Mouse (Mus musculus) intestine, embryonic 15.5 days (tissue): ENCODE data around the gene Wipi2. TPM values are rescaled to one million over a fixed set of nuclear protein-coding genes. Genes with fewer than 3 reads are reported as not detected.
A peak's percentile ranks its signal among the peaks of the same experiment; 100 is the strongest.

ENCODE experiments used
- ATAC-seq: fragments of 200-750 bp; cut with Nextera tagmentation; 2 replicates; pipeline ENCODE4 v1.8.0; 2017; ENCODE audit warnings: moderate TSS enrichment, moderate library complexity
- H3K27ac ChIP-seq: fragments of 300-500 bp; sonication (generic); 2 replicates; pipeline ENCODE4 v1.5.1; 2015; ENCODE audit warnings: mild to moderate bottlenecking, inconsistent platforms
- H3K27me3 ChIP-seq: fragments of 300-500 bp; sonication (generic); replicated peaks from 2 replicates; pipeline ENCODE4 v1.6.1; 2015; ENCODE audit warnings: inconsistent platforms
- H3K36me3 ChIP-seq: fragments of 300-500 bp; sonication (generic); 2 replicates; pipeline ENCODE4 v1.6.1; 2015; ENCODE audit warnings: inconsistent platforms
- H3K4me1 ChIP-seq: fragments of 300-500 bp; sonication (generic); replicated peaks from 2 replicates; pipeline ENCODE4 v1.6.1; 2015; ENCODE audit warnings: inconsistent platforms
- H3K4me2 ChIP-seq: fragments of 300-500 bp; sonication (generic); replicated peaks from 2 replicates; pipeline ENCODE4 v1.6.1; 2015; ENCODE audit warnings: mild to moderate bottlenecking, inconsistent platforms
- H3K4me3 ChIP-seq: fragments of 300-500 bp; sonication (generic); replicated peaks from 2 replicates; pipeline ENCODE4 v1.5.1; 2015; ENCODE audit warnings: inconsistent platforms
- H3K9ac ChIP-seq: fragments of 300-500 bp; sonication (generic); 2 replicates; pipeline ENCODE4 v1.6.1; 2015; ENCODE audit warnings: inconsistent platforms
- H3K9me3 ChIP-seq: fragments of 300-500 bp; sonication (generic); 2 replicates; pipeline ENCODE4 v1.6.1; 2016; ENCODE audit warnings: inconsistent platforms
- WGBS: fragments of 180-500 bp; shearing (Covaris S2); methylation state at CpG from one replicate; pipeline ENCODE4 v1.1.7; 2015; 5-methylcytosine and 5-hydroxymethylcytosine counted together
- polyA plus RNA-seq: library from polyadenylated mRNA; unstranded; fragments of >200 nt; fragmentation: Nextera tagmentation; extraction: Ambion mirVana; gene quantifications from 2 replicates; pipeline ENCODE4 v1.2.1, GENCODE M21; 2015

The Wipi2 gene
- polyA plus RNA-seq, 1 experiment from 2014 or later, result 37.8 TPM

DNA sequence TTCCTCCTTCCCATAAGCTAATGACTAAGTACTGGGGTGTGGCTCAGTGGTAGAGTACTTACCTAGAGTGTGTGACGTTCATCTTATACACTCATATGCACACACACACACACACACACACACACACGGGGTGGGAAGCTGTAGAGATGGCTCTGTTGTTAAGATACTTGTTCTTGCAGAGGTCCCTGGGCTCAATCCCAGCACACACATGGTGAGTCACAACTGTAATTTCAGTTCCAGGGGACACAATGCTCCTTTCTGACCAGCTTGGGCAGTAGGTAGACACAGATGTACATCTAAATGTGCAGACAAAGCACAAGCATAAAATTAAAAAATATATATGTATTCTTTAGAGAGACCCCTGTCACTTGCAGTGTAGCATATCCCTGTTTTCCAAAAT lies 70.2 kb downstream of the Wipi2 start:
- no peak for ATAC-seq
- no peaks in the 10 kb centered on the region for H3K36me3 ChIP-seq
- no peaks in the 10 kb centered on the region for H3K9me3 ChIP-seq
- H3K9ac ChIP-seq, result no peak overlapping the region
- peaks cover 12% of the 10 kb centered on the region for H3K4me1 ChIP-seq
- H3K27ac ChIP-seq, result no peak overlapping the region
- 49% methylated on average over 2 of the region's 2 CpGs for WGBS
- no peak overlapping the region for H3K4me2 ChIP-seq
- H3K4me3 ChIP-seq, result no peak overlapping the region
- peaks cover 6% of the 10 kb centered on the region for H3K27me3 ChIP-seq

DNA sequence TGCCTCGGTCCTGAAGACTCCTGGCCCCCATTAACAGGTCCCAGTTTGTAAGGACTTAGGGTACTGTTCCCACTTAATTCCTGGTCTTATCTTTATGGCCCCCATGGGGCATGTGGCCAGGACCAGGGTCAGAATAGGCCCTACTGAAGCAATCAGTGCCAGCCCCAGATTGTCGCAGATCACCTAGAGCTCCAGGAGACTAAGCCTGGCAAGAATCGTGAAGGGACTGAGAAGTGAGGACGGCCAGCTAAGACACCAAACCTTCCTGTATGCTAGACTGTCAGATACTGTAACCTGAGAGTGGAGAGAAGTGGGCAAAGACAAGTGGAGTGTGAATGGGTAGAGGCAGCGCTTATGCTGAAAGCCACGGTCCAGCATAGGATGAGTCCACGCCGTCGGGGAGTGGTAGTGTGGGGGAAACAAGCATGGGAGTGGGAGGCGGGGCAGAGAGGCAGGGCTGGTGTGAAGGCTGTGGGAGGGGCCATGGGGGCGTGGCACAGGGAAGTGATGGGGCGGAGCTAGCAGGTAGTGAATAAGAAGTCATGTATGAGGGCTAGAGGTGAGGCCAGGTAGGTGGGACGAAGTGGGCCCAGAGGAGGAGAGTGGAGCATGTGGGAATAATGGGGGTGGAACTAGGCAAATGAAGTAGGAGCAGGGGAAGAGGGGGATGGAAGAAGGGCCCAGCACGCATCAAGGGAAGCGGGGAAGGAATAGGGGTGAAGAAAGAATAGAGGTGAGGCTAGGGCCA lies 73.5 kb downstream of the Wipi2 start:
- Histone ChIP-seq H3K4me2 (peak overlapping the region; percentile 100), H3K9me3 (no peaks in the 10 kb centered on the region), H3K9ac (no peak overlapping the region), H3K4me1 (peaks cover 13% of the 10 kb centered on the region), H3K27me3 (peaks cover 10% of the 10 kb centered on the region), H3K36me3 (no peaks in the 10 kb centered on the region), H3K27ac (no peak overlapping the region), H3K4me3 (peak overlapping the region; percentile 62)
- 9% methylated on average over 15 of the region's 15 CpGs for WGBS
- ATAC-seq, result peak; percentile 69

DNA sequence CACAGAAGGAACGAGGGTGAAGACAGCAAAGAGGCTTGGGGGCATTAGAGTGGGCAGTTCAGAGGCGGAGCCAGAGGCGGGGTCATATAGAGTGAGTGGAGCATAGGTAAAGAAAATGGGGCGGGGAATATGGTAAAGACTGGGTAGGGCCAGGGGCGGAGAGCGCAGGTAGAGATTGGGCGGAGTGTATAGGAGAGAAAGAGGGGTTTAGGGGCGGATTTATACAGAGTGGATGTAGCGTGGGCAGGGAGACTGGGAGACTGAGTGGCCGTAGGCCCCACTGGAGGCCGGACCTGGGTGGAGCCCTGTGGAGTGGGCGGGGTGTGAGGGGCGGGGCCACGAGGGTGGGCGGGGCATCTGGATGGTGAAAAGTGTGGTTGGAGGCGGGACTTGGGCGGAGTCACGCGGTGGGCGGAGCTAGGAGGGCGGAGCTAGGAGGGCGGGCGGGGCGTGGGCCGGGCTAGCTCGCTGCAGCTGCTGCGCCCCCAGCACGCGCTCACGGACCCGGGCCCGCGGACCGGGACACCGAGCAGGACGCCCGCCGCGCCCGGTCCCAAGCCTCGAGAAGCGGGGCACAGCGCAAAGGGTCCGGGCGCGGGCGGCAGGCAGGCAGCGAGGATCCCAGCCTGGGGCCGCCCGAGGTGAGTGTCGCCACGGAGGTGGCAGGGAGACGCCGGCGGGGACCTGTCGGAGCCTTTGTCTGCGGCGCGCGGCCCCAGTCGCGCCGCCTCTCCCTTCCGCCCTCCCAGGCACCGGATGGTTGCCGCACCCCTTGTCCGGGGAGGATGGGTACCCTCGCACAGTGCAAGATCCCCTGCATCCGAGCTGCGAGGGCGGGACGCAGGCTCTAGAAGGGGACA lies 74.4 kb downstream of the Wipi2 start:
- peak overlapping the region; percentile 60 for H3K9ac ChIP-seq
- H3K36me3 ChIP-seq, result no peaks in the 10 kb centered on the region
- peak; percentile 91 for ATAC-seq
- peak overlapping the region; percentile 100 for H3K4me2 ChIP-seq
- no peaks in the 10 kb centered on the region for H3K9me3 ChIP-seq
- WGBS, result under 1% methylated on average over 71 of the region's 72 CpGs
- peaks cover 13% of the 10 kb centered on the region for H3K4me1 ChIP-seq
- H3K4me3 ChIP-seq, result peak overlapping the region; percentile 62
- H3K27ac ChIP-seq, result no peak overlapping the region
- H3K27me3 ChIP-seq, result peaks cover 10% of the 10 kb centered on the region

DNA sequence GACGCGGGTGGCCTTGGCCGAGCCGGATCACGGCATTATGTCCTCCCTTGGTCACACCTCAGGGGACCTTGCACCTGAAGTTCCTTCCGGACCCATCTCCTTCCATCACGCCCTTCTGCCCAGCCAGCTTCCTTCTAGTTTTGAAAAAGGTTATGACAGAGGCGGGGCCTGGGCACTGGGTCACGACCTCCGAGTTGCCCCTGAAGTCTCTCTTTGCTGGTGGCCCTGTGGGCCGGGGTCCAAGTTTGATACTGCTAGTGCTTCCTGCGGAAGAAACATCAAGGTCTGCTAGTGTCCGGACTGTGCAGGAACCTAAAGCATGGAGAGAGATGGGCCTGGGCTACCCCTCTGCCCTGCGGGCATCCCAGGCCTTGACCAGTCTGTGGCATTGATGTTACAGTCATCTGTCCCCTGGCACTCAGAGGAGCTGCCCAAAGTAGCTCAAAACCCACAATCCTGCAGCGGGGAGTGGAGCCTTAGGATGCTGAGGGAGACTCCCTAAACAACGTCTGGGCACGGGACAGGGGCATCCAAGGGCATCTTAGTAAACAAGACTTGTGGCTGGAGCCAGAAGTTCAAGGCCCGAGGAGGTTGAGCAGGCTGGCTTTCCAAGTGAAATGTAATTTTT lies 75.1 kb downstream of the Wipi2 start:
- Histone ChIP-seq H3K36me3 (no peaks in the 10 kb centered on the region), H3K4me2 (peak overlapping the region; percentile 100), H3K27me3 (peaks cover 10% of the 10 kb centered on the region), H3K9ac (peak overlapping the region; percentile 60), H3K9me3 (no peaks in the 10 kb centered on the region), H3K4me3 (peak overlapping the region; percentile 62), H3K27ac (no peak overlapping the region), H3K4me1 (peaks cover 13% of the 10 kb centered on the region)
- 20% methylated on average over 18 of the region's 18 CpGs for WGBS
- peak; percentile 5; the same call in 1 of the 2 replicates for ATAC-seq

DNA sequence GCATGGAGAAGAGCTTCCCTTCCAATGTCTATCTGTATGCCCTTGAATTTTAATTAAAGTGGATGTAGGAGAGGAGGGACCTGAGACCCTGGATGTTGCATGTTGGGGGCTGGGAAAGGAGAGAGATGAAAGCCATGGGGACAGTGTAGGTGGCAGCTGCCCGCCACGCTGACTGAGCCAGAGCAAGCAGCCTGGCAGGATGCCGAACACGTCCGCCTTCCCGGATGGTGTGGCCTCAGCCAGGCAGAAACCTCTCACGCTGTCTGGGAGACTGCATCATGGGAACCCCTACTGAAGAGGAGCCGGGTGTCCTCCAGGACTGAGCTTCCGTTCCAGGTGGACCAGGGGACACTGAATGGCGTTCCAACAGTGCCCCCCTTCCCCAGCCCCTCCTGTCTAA lies 76.1 kb downstream of the Wipi2 start:
- no peak for ATAC-seq
- H3K4me1 ChIP-seq, result peaks cover 13% of the 10 kb centered on the region
- no peak overlapping the region for H3K4me3 ChIP-seq
- WGBS, result 88% methylated on average over 10 of the region's 10 CpGs
- H3K4me2 ChIP-seq, result no peak overlapping the region
- H3K9ac ChIP-seq, result no peak overlapping the region
- no peaks in the 10 kb centered on the region for H3K9me3 ChIP-seq
- H3K36me3 ChIP-seq, result no peaks in the 10 kb centered on the region
- H3K27ac ChIP-seq, result no peak overlapping the region
- peaks cover 10% of the 10 kb centered on the region for H3K27me3 ChIP-seq

DNA sequence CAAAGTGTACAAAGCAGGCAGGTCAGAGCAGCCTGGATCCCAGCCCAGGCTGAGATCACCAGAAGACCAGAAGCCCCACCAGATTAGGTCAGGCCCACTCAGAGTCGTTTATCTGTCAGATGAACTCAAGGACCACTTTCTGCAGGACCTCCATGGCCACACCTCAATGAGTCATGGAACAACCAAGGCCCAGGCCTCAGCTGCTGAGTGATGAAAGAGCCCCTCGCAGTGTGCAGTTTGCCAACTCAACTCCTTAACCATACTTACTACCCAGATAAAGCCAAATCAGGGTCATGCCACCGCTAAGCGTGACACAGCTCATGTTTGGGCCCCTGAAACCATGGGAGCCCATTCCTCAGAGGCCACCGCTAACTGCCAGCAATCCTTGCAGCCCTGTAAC lies 80.2 kb downstream of the Wipi2 start:
- Histone ChIP-seq H3K27me3 (0 out of 2 replicates have a peak, but pooled peaks cover 4% of the 10 kb centered on the region), H3K4me2 (no peak overlapping the region), H3K9ac (no peak overlapping the region), H3K9me3 (no peaks in the 10 kb centered on the region), H3K36me3 (no peaks in the 10 kb centered on the region), H3K4me3 (no peak overlapping the region), H3K27ac (no peak overlapping the region), H3K4me1 (peaks cover under 1% of the 10 kb centered on the region; the same call in 1 of the 2 replicates)
- ATAC-seq, result no peak
- WGBS, result 84% methylated on average over 5 of the region's 5 CpGs

DNA sequence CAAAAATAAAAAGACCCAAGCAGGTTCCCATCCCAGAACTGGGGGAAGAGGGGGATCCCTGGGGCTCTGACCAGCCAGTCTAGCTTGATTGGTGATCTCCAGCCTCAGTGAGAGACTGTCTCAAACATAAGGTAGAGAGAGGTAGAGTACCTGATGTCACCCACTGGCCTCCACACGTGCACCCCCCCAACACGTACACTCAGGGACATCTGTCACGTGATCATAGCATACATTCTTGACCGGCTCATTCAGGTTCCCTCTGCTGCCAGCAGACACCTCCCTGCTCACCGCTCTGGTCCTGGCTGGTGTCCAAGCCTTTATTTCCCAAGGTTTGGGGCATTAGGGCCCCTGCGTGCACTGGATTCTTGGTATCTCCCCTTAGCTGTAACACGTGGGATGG lies 81.9 kb downstream of the Wipi2 start:
- 77% methylated on average over 7 of the region's 7 CpGs for WGBS
- H3K9me3 ChIP-seq, result no peaks in the 10 kb centered on the region
- ATAC-seq, result no peak
- H3K27ac ChIP-seq, result no peak overlapping the region
- no peak overlapping the region for H3K4me2 ChIP-seq
- no peak overlapping the region for H3K9ac ChIP-seq
- no peak overlapping the region for H3K4me3 ChIP-seq
- no peaks in the 10 kb centered on the region for H3K27me3 ChIP-seq
- H3K4me1 ChIP-seq, result no peaks in the 10 kb centered on the region
- no peaks in the 10 kb centered on the region for H3K36me3 ChIP-seq

DNA sequence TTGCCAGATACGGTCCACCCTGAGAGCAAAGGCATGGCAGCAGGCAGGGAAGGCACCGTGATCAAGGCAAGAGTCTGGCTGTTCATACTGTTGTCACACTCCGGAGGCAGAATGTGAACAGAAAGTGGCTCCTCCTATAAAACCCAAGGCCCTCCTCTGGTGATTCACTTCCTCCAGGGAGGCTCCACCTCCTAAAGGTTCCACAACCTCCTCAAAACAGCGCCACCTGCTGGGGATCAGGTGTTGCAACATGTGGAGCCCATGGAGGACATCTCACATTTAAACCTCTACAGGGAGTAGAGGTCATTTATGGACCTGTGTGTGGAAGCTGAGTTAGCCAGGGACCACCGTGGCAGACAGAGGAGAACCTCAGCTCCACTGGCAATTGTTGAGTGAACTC lies 84.9 kb downstream of the Wipi2 start:
- Histone ChIP-seq H3K9ac (no peak overlapping the region), H3K27ac (no peak overlapping the region), H3K9me3 (no peaks in the 10 kb centered on the region), H3K4me3 (no peak overlapping the region), H3K4me1 (no peaks in the 10 kb centered on the region), H3K27me3 (no peaks in the 10 kb centered on the region), H3K36me3 (no peaks in the 10 kb centered on the region), H3K4me2 (no peak overlapping the region)
- ATAC-seq, result no peak
- 84% methylated on average over 5 of the region's 5 CpGs for WGBS

DNA sequence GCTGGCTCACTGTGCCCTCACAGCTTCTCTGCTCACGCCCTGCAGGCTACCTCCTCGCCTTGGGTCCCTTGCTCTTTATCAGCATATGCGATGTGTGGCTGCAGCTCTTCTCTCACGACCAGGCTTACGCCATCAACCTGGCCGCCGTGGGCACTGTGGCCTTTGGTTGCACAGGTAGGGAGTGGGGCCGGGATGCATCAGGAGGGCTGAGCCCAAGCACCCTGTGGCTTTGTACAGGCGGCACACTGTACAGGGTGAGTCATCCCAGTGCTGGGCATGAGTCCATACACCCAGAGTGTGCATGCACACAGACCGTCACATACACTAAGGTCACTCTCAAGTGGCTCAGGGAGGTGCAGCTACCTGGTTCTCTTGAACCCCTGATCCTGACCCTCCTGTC lies 86.5 kb downstream of the Wipi2 start:
- Histone ChIP-seq H3K9ac (no peak overlapping the region), H3K27ac (no peak overlapping the region), H3K27me3 (no peaks in the 10 kb centered on the region), H3K4me3 (no peak overlapping the region), H3K4me2 (no peak overlapping the region), H3K4me1 (no peaks in the 10 kb centered on the region), H3K9me3 (no peaks in the 10 kb centered on the region), H3K36me3 (no peaks in the 10 kb centered on the region)
- 87% methylated on average over 10 of the region's 10 CpGs for WGBS
- ATAC-seq, result no peak

DNA sequence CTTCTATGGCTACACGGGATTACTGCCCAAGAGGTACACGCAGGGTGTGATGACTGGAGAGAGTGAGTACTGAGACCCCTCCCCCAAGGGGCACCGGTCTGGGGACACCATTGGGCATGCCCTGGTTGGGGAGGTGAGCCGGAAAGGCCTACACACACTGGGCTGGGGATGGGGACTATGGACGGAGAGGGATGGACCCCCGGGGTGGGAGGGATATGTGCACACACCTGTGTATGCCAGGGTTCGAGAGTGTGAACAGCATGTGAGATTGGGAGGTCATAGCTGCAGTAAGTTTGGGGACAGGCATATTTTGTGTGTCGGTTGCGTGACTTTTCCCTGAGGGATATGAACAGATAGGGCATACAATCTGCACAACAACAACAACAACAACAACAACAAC lies 87.6 kb downstream of the Wipi2 start:
- WGBS, result 80% methylated on average over 9 of the region's 9 CpGs
- H3K27me3 ChIP-seq, result no peaks in the 10 kb centered on the region
- H3K4me1 ChIP-seq, result no peaks in the 10 kb centered on the region
- H3K9me3 ChIP-seq, result no peaks in the 10 kb centered on the region
- ATAC-seq, result no peak
- H3K36me3 ChIP-seq, result no peaks in the 10 kb centered on the region
- no peak overlapping the region for H3K9ac ChIP-seq
- H3K4me2 ChIP-seq, result no peak overlapping the region
- no peak overlapping the region for H3K27ac ChIP-seq
- no peak overlapping the region for H3K4me3 ChIP-seq

DNA sequence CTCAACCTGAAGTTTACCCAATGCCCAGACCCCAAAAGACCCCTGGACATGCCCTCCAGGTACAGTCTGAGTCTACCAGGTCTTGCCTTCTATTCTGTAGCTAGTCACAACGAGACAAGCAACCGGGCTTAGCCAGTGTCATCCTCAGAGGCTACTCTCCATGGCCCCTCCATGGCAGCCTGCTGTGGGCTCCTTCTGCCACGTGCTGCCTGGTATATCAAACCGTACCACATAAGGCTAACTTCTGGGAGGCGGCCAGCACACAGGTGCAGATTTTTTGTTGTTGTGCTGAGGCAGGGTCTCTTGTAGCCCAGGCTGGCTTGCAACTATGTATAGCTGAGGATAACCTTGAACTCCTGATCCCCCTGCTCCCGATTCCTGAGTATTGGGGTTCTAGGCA lies 88.6 kb downstream of the Wipi2 start:
- H3K9me3 ChIP-seq, result no peaks in the 10 kb centered on the region

DNA sequence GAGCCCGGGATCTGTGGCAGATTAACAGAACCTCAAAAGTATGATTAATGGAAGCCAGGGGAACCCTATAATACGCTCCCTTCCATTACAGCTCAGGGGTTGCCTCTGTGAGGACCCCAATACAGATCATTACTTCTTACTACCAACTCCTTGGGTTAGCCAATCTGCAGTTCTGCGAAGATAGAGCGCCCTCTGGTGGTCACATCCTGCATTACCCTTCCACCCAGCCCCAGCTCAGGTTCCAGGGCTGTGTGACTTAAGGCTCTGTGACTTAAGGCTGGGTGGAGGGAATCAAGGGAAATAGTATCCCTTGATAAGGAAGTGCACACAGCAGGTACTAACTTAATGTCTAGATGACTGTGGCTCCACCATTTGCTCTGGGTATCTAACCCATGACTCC lies 90.5 kb downstream of the Wipi2 start:
- 20% methylated on average over 4 of the region's 4 CpGs for WGBS
- H3K4me1 ChIP-seq, result no peaks in the 10 kb centered on the region
- no peaks in the 10 kb centered on the region for H3K36me3 ChIP-seq
- H3K4me2 ChIP-seq, result no peak overlapping the region
- no peaks in the 10 kb centered on the region for H3K27me3 ChIP-seq
- no peak overlapping the region for H3K27ac ChIP-seq
- H3K9ac ChIP-seq, result no peak overlapping the region
- ATAC-seq, result 0 out of 2 replicates have a peak, but pooled peaks have one; percentile 21
- no peaks in the 10 kb centered on the region for H3K9me3 ChIP-seq
- H3K4me3 ChIP-seq, result no peak overlapping the region

More for the DNA sequence above, 88.6 kb downstream of the Wipi2 start:
- no peaks in the 10 kb centered on the region for H3K4me1 ChIP-seq
- no peaks in the 10 kb centered on the region for H3K36me3 ChIP-seq
- no peak for ATAC-seq
- H3K9ac ChIP-seq, result no peak overlapping the region
- H3K4me3 ChIP-seq, result no peak overlapping the region
- H3K27ac ChIP-seq, result no peak overlapping the region
- no peaks in the 10 kb centered on the region for H3K27me3 ChIP-seq
- WGBS, result 84% methylated on average over 6 of the region's 6 CpGs
- H3K4me2 ChIP-seq, result no peak overlapping the region
